Comparison of ENCODE assay signal across 18 mouse cellular contexts in the genomic region with DNA sequence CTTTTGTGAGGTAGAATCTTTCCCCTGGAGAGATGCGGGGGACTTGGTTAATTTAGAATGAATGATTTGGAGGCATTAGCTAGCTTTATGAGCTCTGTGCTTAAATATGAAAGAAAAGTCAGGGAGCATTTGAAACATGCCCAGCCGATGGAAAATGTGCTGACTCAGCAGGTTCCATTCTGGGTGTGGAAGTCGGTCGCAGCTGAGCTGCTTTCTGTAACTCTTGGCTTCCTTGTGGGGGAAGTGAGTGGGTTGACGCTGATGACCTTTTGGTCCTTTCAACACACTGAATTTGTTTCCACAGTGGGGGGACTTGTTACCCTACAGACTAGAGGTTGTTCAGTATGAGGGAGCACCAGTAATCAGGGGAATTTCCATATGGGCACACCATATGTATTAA. TPM values are rescaled to one million over a fixed set of nuclear protein-coding genes. Genes with fewer than 3 reads are reported as not detected.
DNase-seq lines count a peak whose midpoint lies in the region; ATAC-seq lines count a peak whose summit lies in the region.
"Had no signal": no experiment of that assay in that cellular context is flagged by ENCODE, and none has a peak within 500 bp of the region (broad histone marks: within the 10 kb centered on the region; RNA-seq: fewer than 3 reads in every experiment).

No protein-coding gene starts in this region.

- H3K4me3 ChIP-seq in heart, embryonic 12.5 days: no peak overlapping the region
- H3K4me3 ChIP-seq in heart, embryonic 10.5 days: no peak overlapping the region
- H3K4me3 ChIP-seq: forebrain, embryonic 12.5 days had no signal

- peaks cover 3% of the 10 kb centered on the region; the same call in 1 of the 2 replicates for H3K4me1 ChIP-seq in heart, embryonic 12.5 days (replicated peaks)
- peaks cover 2% of the 10 kb centered on the region; the same call in 1 of the 2 replicates for H3K4me1 ChIP-seq in heart, embryonic 10.5 days
- H3K4me1 ChIP-seq: forebrain, embryonic 12.5 days had no signal

- ATAC-seq in heart, embryonic 12.5 days (ENCODE audit: insufficient number of reproducible peaks, low FRiP score): 0 out of 2 replicates have a peak, but pooled peaks have one; percentile 15
- ATAC-seq: intestine, postnatal 0 days had no signal

- no peak overlapping the region for H3K9ac ChIP-seq in heart, embryonic 12.5 days
- H3K9ac ChIP-seq: forebrain, embryonic 12.5 days had no signal

- H3K9me3 ChIP-seq in heart, embryonic 12.5 days (replicated peaks): no peaks in the 10 kb centered on the region
- no peaks in the 10 kb centered on the region for H3K9me3 ChIP-seq in heart, embryonic 10.5 days
- H3K9me3 ChIP-seq: forebrain, embryonic 12.5 days had no signal

- H3K27ac ChIP-seq in heart, embryonic 12.5 days (ENCODE audit: poor library complexity, severe bottlenecking): no peak overlapping the region
- no peak overlapping the region for H3K27ac ChIP-seq in heart, embryonic 10.5 days
- H3K27ac ChIP-seq: forebrain, embryonic 12.5 days had no signal

- no peak for DNase-seq in heart, embryonic 10.5 days (ENCODE audit: low spot score)
- peak; percentile 38 for DNase-seq in retina, embryonic 14.5 days (ENCODE audit: low spot score)
- DNase-seq in retina, postnatal 1 day: no peak
- DNase-seq in induced T-regulatory cell, adult 2 months (ENCODE audit: low read depth): peak; percentile 91
- DNase-seq in adrenal gland, adult (ENCODE audit: inconsistent age in 2 of 2, low spot score in 1 of 2): no peak
- no peak for DNase-seq in gastrocnemius, postnatal 14 days
- no peak for DNase-seq in left cerebral cortex, postnatal 4 days
- DNase-seq: adrenal gland, postnatal 14 days; gastrocnemius, postnatal 25 days; heart, postnatal 10 days; lung, adult 18-20 months had no signal

- no peaks in the 10 kb centered on the region for H3K27me3 ChIP-seq in heart, embryonic 12.5 days (replicated peaks)
- H3K27me3 ChIP-seq in heart, embryonic 10.5 days (ENCODE audit: insufficient read depth, poor library complexity, severe bottlenecking): no peaks in the 10 kb centered on the region
- H3K27me3 ChIP-seq: forebrain, embryonic 12.5 days had no signal

- WGBS in heart, embryonic 12.5 days: 47% methylated on average over 5 of the region's 5 CpGs
- 49% methylated on average over 5 of the region's 5 CpGs for WGBS in heart, embryonic 10.5 days

- H3K36me3 ChIP-seq in heart, embryonic 12.5 days: no peaks in the 10 kb centered on the region
- H3K36me3 ChIP-seq in heart, embryonic 10.5 days: no peaks in the 10 kb centered on the region
- H3K36me3 ChIP-seq: forebrain, embryonic 12.5 days had no signal

- intact Hi-C loops in gastrocnemius, postnatal 14 days (cut with DNase I; ENCODE audit: low total_unique reads): no loop called here
- intact Hi-C loops in left cerebral cortex, postnatal 4 days (cut with DNase I): no loop called here

- no peak overlapping the region for H3K4me2 ChIP-seq in heart, embryonic 12.5 days
- H3K4me2 ChIP-seq: forebrain, embryonic 12.5 days had no signal

RNA-seq across cellular contexts. Expression of a gene that starts 22.3 kb away (rescaled TPM):
- polyA plus RNA-seq in heart, embryonic 12.5 days (2016; fragmentation: Nextera tagmentation; extraction: Ambion mirVana): 0.85 and 0.97 TPM in 2 replicates
- 0.55 and 0.73 TPM in 2 replicates for polyA plus RNA-seq in heart, embryonic 10.5 days (2016; fragmentation: Nextera tagmentation; extraction: Ambion mirVana)
- 1 to 10 TPM in 1 of 2 experiments, under 1 TPM in 1; 0.29 to 1.0 TPM for total RNA-seq in gastrocnemius, postnatal 14 days (2021)
- total RNA-seq in left cerebral cortex, postnatal 4 days (2021): under 1 TPM; 0.30 to 0.42 TPM
- polyA plus RNA-seq: C2C12 had no signal

RNA-seq across cellular contexts. Expression of a gene that starts 51.4 kb away (rescaled TPM):
- polyA plus RNA-seq in heart, embryonic 12.5 days (2016; fragmentation: Nextera tagmentation; extraction: Ambion mirVana): 0.26 TPM in 1 of 2 replicates, not detected in the other
- polyA plus RNA-seq in heart, embryonic 10.5 days (2016; fragmentation: Nextera tagmentation; extraction: Ambion mirVana): 0.09 TPM in 1 of 2 replicates, not detected in the other
- 1 to 10 TPM; 3.9 to 6.8 TPM for total RNA-seq in gastrocnemius, postnatal 14 days (2021)
- total RNA-seq in left cerebral cortex, postnatal 4 days (2021): not detected
- total RNA-seq: left cerebral cortex, postnatal 36 days had no signal
- polyA plus RNA-seq: C2C12; cortical plate, adult 2 months; forebrain, embryonic 12.5 days; intestine, postnatal 0 days; small intestine, adult 2 months had no signal

Comparison
In these comparisons a context has a peak if more than half of its experiments do, and no peak if none do; other contexts are left out.
1. DNase-seq: peak in retina, embryonic 14.5 days (single experiment) and induced T-regulatory cell, adult 2 months (single experiment); none in heart, embryonic 10.5 days (single experiment), retina, postnatal 1 day (single experiment), adrenal gland, adult (0 of 2), gastrocnemius, postnatal 14 days (single experiment) and left cerebral cortex, postnatal 4 days (single experiment).
2. RNA of a gene that starts 51.4 kb away (total RNA-seq): 3.9 to 6.8 TPM in gastrocnemius, postnatal 14 days; not detected in left cerebral cortex, postnatal 4 days; every median in the first group is over 4 times any median in the second.